Mouse (Mus musculus): ENCODE measurements around the gene Rhbg. TPM values are rescaled to one million over a fixed set of nuclear protein-coding genes. Genes with fewer than 3 reads are reported as not detected.

Gene Rhbg
- total RNA-seq, 2 experiments from 2014 or later: not detected

DNA sequence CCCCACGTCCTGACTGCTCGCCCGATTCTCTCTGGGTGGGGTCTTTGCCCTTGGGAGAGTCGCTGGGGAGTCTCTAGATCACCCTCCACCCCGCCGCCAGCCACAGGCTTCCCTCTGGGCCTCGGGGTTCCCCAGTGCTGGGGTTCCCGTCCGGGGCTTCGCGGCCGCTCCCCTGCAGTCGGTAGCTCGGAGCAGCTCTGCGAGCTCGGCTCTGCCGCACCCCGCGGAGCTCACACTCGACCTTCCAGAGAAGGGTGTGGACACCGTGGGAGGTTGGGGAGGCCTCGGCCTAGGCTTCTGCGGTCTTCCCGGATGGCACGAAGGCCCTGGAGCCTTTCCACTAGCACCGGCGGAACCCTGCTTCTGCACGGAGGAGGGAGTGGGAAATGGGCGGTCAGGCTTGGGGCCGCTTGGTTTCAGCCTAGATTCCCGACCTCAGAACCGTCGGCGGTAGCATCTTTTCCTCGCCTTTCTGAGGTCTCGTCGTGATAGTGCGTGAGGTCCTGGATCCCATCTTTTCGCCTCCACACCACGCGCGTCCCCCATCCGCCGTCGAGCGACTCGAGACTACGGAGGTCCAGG, 39.4 kb downstream of the Rhbg start:
- intact Hi-C loops (cut with DNase I): loop anchor here (2.0 kb wide), 1 partner anchor 14 kb away; no protein-coding TSS in a partner anchor
- peak; percentile 54 to 65 for DNase-seq (ENCODE audit: low spot score in 2 of 2)

DNA sequence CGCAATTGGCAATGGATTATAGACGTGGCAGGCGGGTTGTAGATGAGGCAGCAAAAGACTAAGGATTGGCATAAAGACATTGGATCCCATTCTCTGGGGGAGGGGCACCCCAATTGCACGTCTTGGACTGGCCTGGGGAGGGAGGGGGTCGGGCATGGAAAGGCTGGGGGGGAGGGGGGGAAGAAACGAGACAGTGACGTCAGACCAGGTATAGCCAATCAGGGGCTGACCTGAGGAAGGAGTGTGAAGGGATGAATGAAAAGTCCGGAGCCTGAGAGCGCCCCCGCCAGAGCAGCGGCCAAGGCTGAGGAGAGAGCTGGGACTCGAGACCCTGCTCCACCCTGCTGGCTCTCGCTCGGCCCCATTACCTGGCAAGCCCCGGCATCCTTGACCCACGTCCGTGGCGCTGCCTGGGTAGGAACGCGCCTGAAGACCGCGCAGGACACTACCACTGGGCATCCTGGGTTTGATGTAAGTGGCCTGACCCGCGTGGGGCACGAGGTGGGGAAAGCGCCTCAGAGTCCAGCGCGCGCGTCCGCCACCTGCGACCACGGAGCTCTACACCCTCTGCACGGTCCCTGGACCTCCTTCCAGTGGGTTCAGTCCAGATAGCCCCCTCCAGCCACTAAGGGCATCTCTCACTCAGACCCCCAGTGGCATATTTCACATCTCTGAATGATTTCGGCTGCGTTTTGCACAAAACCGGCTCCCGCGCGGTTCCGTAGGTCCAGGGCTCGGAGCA, 40.1 kb downstream of the Rhbg start:
- intact Hi-C loops (cut with DNase I): loop anchor here (2.0 kb wide), 1 partner anchor 14 kb away; no protein-coding TSS in a partner anchor
- DNase-seq (ENCODE audit: low spot score in 2 of 2): peak; percentile 80 to 84

DNA sequence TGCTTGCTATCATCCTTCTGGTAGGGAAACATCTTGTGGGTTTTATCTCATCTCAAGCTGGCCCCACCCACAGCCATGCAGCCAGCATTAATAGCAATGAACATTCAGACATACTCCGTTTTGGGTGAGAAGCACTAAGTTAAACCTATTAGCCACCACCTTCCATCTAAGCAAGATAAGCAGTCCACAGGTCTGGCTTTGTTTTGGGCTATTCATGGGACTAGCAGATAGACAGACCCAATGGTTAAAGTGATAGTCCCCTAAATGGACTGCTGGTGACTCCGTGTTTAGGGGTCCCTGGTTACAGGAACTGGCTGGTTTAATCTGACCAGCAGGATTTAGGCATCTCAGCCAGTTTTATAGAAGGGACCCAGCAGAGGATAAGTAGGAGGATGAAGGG, 41.5 kb downstream of the Rhbg start:
- intact Hi-C loops (cut with DNase I): no loop called here
- no peak for DNase-seq (ENCODE audit: low spot score in 2 of 2)

DNA sequence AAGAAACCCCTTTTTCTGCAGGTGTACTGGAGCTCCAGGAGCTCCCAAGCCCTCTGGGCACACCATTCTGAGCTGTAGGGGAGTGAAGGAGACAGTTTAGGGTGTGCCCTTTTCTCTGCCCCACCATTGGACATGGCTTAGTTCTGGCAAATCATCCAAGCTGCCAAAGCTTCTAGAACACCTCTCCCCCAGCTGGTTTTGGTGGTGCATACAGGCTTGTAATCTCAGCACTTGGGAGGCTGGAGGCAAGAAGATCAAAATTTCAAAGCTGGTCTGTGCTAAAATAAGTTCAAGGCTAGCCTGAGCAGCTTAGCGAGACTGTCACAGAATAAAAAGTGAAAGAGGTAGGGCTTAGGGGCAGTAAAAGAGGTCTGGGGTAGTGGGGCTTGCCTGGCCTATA, 42.2 kb downstream of the Rhbg start:
- intact Hi-C loops (cut with DNase I): no loop called here
- DNase-seq (ENCODE audit: low spot score in 2 of 2): no peak

DNA sequence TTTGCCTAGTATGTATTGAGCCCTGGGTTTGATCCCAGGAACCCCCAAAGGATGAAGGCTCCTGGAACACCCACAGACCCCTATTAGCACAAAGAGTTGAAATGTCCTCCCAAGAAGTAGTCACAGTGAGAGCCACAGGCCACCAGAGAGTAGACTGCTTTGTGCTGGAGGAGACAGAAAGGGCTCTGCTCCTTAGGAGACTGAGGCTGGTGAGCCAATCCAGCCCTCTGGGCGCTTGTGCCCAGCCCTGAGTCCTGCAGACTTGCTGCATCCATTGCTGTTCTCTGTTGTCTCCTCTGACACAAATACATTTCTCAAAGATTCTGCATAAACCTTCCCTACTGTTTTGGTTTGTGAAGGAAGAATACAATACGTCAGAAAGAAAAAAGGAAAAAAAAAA, 43.6 kb downstream of the Rhbg start:
- DNase-seq (ENCODE audit: low spot score in 2 of 2): no peak
- intact Hi-C loops (cut with DNase I): no loop called here

DNA sequence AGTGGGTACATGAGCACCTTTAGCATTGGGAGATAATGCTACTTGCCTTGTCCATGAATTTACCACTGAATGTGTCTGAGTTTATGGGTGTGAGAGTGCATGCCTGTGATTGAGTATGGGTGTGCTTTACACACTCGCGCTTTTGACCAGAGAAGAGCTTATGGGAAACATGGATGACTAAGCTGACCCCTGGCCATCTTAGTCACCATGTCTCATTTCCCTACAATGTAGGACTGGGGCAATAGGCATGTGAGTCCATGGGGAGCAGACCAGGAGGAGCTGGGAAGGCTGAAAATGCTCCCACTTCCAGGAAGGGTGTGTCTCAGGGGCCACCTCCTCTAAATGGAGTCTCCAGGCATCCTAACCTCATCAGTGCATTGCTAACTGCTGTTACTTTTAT, 44.4 kb downstream of the Rhbg start:
- no peak for DNase-seq (ENCODE audit: low spot score in 2 of 2)

DNA sequence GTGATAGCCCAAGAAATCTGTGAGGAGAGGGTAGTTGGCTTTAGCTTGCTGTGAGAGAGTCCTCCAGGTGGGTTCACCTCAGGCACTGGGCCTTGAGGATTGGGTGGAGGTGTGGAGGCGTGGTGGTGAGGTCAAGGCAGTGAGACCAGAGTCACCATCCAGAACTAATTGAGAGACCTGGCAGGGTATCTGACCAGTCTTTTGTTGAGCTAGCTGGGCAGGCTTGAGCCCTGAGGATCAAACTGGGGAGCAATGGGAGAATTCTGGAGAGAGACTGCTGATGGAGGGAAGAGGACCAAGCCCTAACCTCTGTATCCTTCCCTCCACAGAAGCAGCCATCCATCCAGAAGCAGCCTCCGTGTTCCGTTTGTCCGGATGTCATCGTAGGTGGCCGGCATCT, 45.2 kb downstream of the Rhbg start:
- DNase-seq (ENCODE audit: low spot score in 2 of 2): no peak
- intact Hi-C loops (cut with DNase I): no loop called here

More for the DNA sequence above, 44.4 kb downstream of the Rhbg start:
- intact Hi-C loops (cut with DNase I): no loop called here

DNA sequence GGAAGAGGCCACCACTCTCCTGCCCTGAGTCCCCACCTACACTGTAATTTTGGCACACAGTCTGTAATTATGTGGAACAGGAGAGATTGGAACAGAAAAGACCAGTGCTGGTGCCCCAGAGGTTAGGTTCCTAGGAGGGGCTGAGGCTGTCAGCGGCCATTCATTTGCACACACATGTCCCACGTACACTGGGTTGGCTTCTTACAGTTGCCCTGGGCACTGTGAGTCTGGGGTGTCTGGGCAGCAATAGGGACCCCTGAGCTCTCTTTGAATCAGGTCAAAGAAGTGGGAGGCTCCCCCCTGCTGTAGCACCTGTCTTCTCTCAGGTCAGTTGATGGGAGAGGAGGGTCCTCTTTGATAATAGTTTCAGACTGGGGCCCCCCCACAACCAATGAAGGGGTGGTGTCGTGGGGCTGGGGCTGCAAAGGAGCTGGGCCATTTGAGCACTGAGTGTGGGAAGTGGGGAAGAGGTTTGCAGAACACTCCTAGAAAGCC, 46.2 kb downstream of the Rhbg start:
- intact Hi-C loops (cut with DNase I): no loop called here
- peak in 1 of 2 experiments; percentile 23 for DNase-seq (ENCODE audit: low spot score in 2 of 2)

DNA sequence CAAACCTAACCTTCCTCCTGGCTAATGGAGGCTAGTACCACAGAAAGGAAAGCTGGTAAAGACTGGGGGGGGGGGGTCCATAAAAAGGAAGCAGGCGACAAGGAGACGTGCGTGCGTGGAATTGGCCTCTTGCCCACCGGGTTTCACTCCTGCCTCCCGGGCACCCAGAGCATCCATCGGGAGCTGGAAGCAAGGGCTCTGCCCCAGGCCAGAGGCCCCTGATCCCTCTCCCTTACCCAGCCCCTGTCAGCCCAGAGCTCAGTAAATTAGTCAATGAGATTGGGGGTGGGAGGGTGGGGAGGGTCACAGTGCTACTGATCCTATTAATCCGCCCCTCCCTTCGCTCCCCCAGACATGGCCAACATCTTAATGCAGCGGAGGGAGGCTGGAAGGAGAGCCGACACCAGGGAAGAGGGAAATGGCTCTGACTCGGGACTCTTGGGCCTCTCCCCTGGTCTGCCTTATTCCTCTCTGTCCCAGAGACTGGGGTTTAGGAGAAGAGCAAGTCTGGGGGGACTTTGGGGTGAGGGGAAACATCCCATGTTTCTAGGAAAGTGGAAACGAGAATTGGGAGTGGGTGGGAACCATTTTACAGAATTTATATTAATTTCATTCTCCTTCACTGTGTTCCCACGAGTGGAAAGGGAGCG, 46.9 kb downstream of the Rhbg start:
- peak in 1 of 2 experiments; percentile 34 for DNase-seq (ENCODE audit: low spot score in 2 of 2)
- intact Hi-C loops (cut with DNase I): no loop called here

DNA sequence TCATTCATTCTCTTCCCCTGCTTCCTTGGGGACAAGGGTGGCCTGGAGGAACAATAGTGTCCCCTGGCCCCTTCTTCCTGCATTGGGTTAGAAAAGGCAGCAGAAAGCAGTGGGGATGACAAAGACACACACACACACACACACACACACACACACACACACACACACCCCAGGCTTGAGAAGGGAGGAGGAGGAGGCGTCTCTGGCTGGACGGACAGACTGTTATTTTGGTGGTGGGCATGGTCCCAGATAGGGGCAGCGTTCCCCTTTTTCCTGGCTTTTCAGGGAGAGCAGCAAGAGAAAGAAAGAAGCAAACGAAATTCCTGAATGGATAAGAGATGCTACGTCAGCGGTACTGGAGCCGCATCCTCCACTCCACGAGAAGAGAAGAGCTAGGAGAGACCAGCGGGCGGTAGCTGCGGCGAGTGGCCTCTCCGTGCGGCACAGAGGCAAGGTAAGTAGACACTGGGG, 47.6 kb downstream of the Rhbg start:
- intact Hi-C loops (cut with DNase I): no loop called here
- peak in 1 of 2 experiments; percentile 78 for DNase-seq (ENCODE audit: low spot score in 2 of 2)

DNA sequence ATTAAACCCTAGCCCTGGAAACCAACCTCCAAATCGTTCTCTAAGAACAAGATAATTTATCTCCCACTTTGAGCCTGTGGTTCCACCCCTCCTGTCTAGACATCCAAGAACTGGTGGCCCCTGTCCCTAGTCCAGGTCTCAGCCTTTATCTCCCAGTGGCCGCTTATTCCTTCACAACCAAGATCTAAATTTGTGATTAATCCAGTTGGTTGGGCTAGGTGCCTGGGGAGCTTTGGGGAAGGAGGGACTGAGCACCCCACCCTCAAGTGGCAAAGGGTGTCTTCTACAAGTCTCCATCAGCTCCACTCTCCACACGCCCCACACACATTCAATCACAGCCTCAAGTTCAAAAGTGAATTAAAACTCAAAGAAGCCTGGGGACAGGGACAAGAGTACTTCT, 48.0 kb downstream of the Rhbg start:
- intact Hi-C loops (cut with DNase I): no loop called here
- no peak for DNase-seq (ENCODE audit: low spot score in 2 of 2)

DNA sequence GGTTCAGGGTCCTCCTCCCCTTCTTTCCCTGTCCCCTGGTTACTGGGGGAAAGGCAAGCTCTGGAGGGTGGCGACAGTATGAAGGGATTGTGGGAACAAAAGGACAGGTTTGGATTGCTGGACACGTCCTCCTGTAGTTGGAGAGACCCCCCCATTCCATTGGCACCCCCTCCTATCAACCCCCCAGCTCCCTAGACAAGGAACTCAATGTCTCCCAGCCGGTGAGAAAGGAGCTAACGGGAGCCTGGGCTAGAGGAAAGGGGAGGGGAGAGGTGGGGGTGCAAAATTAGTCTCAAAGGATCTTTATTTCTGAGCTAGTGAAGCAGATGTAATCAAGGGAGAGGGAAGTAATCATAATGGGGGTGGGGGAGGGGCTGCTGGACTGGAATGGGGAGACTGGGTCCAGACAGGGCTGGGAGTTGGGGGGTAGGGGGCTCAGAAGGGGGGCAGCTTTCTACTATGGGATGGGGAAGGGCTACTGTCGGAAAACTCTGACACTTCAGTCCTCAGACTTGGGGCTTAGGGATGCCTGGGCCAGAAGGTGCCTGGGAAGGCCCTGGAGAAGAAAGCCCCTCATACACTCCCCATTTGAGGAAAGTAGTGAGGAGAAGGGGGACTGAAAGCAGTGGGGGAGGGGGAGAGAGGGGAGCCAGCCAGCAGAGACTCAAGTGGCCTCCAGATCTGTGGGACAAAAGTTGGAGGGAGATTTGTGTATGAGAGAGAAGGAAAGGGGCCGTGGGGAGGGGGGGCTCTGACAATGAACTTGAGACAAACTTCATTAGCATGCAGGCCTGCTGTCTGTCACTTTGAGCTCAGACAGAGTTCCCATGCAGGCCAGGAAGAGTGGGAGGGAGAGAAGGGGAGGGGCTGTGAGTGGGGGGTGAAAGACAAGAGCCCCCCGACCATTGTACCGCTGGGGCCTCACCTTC, 48.7 kb downstream of the Rhbg start:
- DNase-seq (ENCODE audit: low spot score in 2 of 2): no peak
- intact Hi-C loops (cut with DNase I): no loop called here

DNA sequence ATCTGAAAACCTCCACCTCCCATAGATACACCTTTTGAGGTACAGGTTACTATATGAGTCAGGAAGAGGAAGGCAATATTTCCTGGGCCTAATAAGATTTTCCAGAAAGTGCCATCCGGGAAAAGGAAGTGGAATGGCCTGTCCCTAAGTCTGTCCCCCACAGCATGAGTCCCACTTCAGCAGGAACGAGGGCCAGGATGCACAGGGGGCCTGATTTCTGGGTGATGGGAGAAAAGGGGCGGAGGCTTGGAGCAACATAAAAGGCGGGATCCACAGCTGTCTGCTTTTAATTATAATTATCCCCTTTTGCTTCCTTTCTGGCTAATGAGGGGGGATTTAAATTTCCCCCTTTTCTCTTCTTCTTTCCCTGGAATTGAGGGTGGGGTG, 49.3 kb downstream of the Rhbg start:
- intact Hi-C loops (cut with DNase I): no loop called here
- DNase-seq (ENCODE audit: low spot score in 2 of 2): no peak

DNA sequence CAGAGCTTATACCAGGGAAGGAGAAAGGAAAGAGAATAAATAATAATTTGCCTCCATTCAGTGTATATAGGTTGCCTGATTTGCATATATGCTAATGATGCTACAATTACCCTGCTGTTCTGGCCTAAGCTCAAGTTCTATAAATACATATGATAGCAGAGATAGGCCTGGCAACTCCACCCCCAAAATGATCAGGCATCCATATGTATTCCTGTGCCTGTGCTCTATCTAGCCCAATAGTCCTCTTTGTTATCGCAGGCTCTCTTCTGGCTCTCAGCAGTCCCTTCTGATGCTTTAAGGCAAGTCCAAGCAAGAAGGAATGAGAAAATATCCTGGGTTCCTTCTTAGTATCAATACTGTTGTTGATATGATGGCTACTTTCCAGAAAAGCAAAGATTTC, 49.8 kb downstream of the Rhbg start:
- no peak for DNase-seq (ENCODE audit: low spot score in 2 of 2)
- intact Hi-C loops (cut with DNase I): no loop called here

DNA sequence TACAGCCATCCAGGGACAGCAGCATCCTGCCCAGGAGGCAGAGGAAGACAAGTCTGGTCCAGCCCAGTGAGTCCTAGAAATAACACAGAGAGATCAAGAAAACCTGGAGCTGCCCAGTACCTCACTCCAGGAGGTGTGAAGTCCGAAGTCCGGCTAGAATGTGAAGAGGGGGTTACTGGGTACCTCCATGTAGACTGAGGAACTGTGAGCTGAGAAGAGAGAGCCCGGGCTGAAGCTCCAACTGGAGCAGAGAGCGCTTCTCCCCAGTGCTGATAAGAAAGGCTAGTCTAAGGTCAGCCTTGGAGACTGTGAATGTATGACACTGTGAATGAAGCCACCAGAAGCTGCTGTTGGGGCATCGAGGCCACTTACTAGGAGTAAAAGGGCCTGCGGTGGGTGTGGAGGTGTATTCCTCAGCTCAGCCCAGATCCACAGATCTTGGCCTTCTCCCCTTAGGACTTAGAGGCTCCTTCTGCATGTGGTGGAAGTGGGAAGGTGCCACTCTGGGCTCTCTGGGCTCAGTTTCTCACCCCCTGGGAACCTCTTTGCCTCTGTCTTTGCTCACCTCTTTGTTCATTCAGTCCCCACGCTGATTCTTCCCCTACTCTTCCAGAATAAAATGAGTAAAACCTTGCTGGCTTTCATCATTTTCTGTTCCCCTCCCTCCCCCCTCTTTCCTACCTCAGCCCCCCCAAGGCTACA, 50.4 kb downstream of the Rhbg start:
- intact Hi-C loops (cut with DNase I): no loop called here
- DNase-seq (ENCODE audit: low spot score in 2 of 2): no peak

DNA sequence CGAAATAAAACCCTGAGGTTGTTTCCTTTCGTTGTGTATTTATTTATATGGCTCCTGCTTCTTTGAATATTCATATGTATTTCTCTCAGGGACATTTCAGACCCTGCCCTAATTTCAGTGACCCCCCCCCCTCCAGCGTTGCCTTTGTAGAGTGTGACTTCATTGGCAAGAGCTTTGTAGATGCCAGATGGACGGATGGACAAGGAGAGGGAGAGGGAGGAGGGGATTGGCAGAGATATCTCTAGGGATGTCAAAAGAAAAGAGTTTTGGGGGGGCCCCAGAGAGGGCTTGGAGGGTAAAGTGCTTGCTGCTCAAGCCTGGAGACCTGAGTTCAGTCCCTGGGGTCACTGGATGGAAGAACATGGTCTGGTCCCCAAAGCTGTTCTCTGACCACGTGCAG, 51.1 kb downstream of the Rhbg start:
- intact Hi-C loops (cut with DNase I): no loop called here
- DNase-seq (ENCODE audit: low spot score in 2 of 2): no peak

DNA sequence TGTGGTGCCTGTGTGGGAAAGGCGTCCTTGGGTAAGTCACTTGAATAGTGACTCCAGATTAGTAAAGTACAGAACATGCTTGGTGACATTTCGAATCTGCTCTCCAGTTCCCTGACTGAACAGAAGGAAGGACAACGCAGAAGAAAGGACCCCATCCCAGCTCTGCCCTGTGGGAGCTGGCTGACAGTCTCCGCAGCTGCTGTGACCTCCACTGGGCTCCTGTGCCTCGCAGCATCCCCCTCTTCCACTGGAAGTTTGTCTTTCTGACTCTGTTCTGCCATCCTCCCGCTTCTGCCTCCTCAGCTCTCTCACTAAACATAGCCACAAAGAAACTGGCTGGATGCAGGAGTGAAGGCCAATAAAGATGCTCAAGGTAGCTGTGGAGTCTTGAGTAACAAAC, 51.5 kb downstream of the Rhbg start:
- DNase-seq (ENCODE audit: low spot score in 2 of 2): no peak
- intact Hi-C loops (cut with DNase I): no loop called here

DNA sequence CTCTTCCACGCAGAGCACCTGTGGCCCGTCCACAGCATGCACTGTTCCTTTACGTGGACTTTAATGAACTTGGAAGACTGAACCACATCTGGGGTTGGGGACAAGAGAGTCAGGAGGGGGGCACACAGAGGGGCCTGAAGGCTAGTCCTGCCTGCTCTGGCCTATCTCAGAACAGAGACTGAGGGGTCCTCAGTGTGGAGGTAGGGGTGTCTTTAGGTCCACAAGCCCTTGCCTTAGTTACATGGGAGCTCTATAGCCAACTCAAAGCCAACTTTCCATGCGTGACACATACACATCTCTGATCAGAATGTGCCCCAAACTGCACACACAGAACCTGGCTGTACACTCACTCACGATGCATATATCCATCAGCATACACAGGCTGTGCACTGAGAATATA, 52.9 kb downstream of the Rhbg start:
- intact Hi-C loops (cut with DNase I): loop anchor here (2.0 kb wide), 1 partner anchor 13 kb away; no protein-coding TSS in a partner anchor
- DNase-seq (ENCODE audit: low spot score in 2 of 2): no peak

DNA sequence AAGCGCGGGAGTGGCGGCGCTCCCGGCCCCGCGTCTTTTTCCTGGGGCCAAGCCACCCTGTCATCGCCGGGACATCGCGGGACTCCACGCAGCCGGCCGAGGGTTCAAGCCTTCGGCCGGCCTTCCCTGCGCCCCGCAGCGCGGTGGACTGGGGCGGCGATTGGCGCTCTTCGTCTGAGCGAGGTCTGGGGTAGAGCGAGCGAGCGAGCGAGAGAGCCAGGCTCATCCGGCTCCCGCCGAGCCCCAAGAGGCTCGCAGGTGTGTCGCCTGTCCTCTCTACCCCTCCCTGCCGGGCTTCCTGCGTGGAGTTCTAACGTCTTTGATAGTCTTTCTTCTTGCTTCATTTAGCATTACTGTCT, 53.6 kb downstream of the Rhbg start:
- DNase-seq (ENCODE audit: low spot score in 2 of 2): peak in 1 of 2 experiments; percentile 43
- intact Hi-C loops (cut with DNase I): loop anchor here (2.0 kb wide), 1 partner anchor 14 kb away; no protein-coding TSS in a partner anchor
